ENCODE assay signal across 11 mouse cellular contexts in the genomic region with DNA sequence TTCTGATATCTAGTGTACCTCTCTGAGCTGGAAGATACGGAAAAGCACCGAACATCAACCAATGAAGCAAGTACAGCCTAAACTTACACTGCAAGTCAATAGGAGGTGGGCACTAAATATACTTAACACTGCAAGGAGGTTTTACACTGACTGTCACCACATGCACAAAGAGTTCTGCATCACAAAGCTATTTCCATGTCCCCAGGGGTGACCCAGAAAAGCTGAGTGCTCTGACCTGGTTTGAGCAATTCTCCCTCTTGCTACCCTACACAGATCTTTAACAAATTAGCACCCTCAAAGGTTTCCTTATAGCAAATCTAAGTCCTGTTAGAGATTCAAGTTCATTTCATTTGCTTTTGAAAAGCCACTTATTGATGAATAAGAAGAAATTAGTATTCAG.
"Had no signal": no experiment of that assay in that cellular context is flagged by ENCODE, and none has a peak within 500 bp of the region (broad histone marks: within the 10 kb centered on the region; RNA-seq: fewer than 3 reads in every experiment).

No protein-coding gene starts in this region.

- DNase-seq: liver, postnatal 0 days; lung, adult 2 months; lung, postnatal 14 days; lung, postnatal 36 days; right cerebral cortex, postnatal 14 days; thymus, adult 18-20 months; thymus, postnatal 14 days; thymus, postnatal 36 days had no signal

- ATAC-seq: liver, postnatal 0 days; lung, postnatal 0 days; midbrain, embryonic 13.5 days; midbrain, embryonic 15.5 days had no signal
